Mouse (Mus musculus) myocyte (in vitro differentiated cells): ENCODE results near the gene Ppp6r3. TPM values are rescaled to one million over a fixed set of nuclear protein-coding genes. Genes with fewer than 3 reads are reported as not detected.
"Not testable (repeated sequence)": the region's sequence is repeated elsewhere in the genome, so short reads cannot be mapped to it uniquely, and the experiment has no call there.

Source experiments
- H3K27me3 ChIP-seq: one replicate; pipeline ENCODE4 v1.6.1; 2011; ENCODE audit not compliant: control insufficient read depth, insufficient read depth, insufficient read length
- H3K36me3 ChIP-seq: one replicate; pipeline ENCODE4 v1.6.1; 2011; ENCODE audit not compliant: control insufficient read depth, insufficient read depth
- H3K4me2 ChIP-seq: one replicate; pipeline ENCODE4 v1.6.1; 2011; ENCODE audit warnings: low read depth, control low read depth
- H3K4me3 ChIP-seq: one replicate; pipeline ENCODE4 v1.5.1; 2011; ENCODE audit warnings: mild to moderate bottlenecking, control low read depth, moderate library complexity
- H3K79me2 ChIP-seq: one replicate; pipeline ENCODE4 v1.6.1; 2011; ENCODE audit not compliant: control insufficient read depth, insufficient read depth
- H3ac ChIP-seq: one replicate; pipeline ENCODE4 v1.6.1; 2011; ENCODE audit not compliant: control insufficient read depth, insufficient read length
- CEBPB ChIP-seq: IDR thresholded peaks from 2 replicates; pipeline ENCODE4 v1.6.1; 2011; ENCODE audit warnings: mild to moderate bottlenecking, moderate library complexity; ENCODE audit not compliant: poor library complexity, insufficient read depth, severe bottlenecking
- E2F4 ChIP-seq: IDR thresholded peaks from one replicate; pipeline ENCODE4 v1.6.1; 2011; ENCODE audit warnings: mild to moderate bottlenecking, control low read depth, moderate library complexity; ENCODE audit not compliant: insufficient read depth
- MAX ChIP-seq: IDR thresholded peaks from one replicate; pipeline ENCODE4 v1.6.1; 2011; ENCODE audit warnings: low read depth, mild to moderate bottlenecking, control low read depth
- MYOD1 ChIP-seq, 3 experiments: IDR thresholded peaks; one replicate each; pipeline ENCODE4 v1.6.1; 2011; ENCODE audit warnings: control low read depth in 2 of 3, low read depth in 2 of 3, mild to moderate bottlenecking in 2 of 3, moderate library complexity in 1 of 3; ENCODE audit not compliant: insufficient read length in 2 of 3, control insufficient read depth in 1 of 3
- MYOG ChIP-seq, 3 experiments: IDR thresholded peaks; one replicate each; pipeline ENCODE4 v1.6.1; 2011; ENCODE audit warnings: control low read depth in 2 of 3, low read depth in 2 of 3, mild to moderate bottlenecking in 2 of 3; ENCODE audit not compliant: insufficient read length in 2 of 3, control insufficient read depth in 1 of 3, insufficient read depth in 1 of 3
- POLR2A ChIP-seq: IDR thresholded peaks from one replicate; pipeline ENCODE4 v1.6.1; 2011; ENCODE audit warnings: low read depth, mild to moderate bottlenecking, control low read depth, moderate library complexity; ENCODE audit not compliant: insufficient read length
- POLR2AphosphoS2 ChIP-seq: IDR thresholded peaks from one replicate; pipeline ENCODE4 v1.6.1; 2011; ENCODE audit warnings: low read depth, control low read depth; ENCODE audit not compliant: insufficient read length
- REST ChIP-seq: IDR thresholded peaks from one replicate; pipeline ENCODE4 v1.6.1; 2011; ENCODE audit warnings: mild to moderate bottlenecking, control low read depth, moderate library complexity; ENCODE audit not compliant: insufficient read depth, insufficient read length
- SRF ChIP-seq: IDR thresholded peaks from one replicate; pipeline ENCODE4 v1.6.1; 2011; ENCODE audit warnings: low read depth; ENCODE audit not compliant: control insufficient read depth, insufficient read length
- TCF12 ChIP-seq: IDR thresholded peaks from one replicate; pipeline ENCODE4 v1.6.1; 2011; ENCODE audit warnings: mild to moderate bottlenecking, control low read depth; ENCODE audit not compliant: poor library complexity, insufficient read depth, severe bottlenecking
- TCF3 ChIP-seq: IDR thresholded peaks from one replicate; pipeline ENCODE4 v1.6.1; 2011; ENCODE audit warnings: low read depth, control low read depth; ENCODE audit not compliant: insufficient read length
- USF1 ChIP-seq: IDR thresholded peaks from one replicate; pipeline ENCODE4 v1.6.1; 2011; ENCODE audit warnings: low read depth, mild to moderate bottlenecking, control low read depth, moderate library complexity
- polyA plus RNA-seq: library from polyadenylated mRNA; unstranded; fragments of >200 nt; fragmentation: generic; extraction: Trizol; gene quantifications from one replicate; pipeline ENCODE4 v1.2.1, GENCODE M21; 2012; ENCODE audit warnings: missing spikeins

Ppp6r3 gene
- polyA plus RNA-seq, 1 experiment: 20.2 TPM

- Histone ChIP-seq H3ac (no peak overlapping the region), H3K4me3 (no peak overlapping the region), H3K36me3 (peaks cover 4% of the 10 kb centered on the region), H3K27me3 (no peaks in the 10 kb centered on the region), H3K79me2 (peaks cover 97% of the 10 kb centered on the region), H3K4me2 (no peak overlapping the region)
- no peak for TF ChIP-seq E2F4
- TF ChIP-seq REST: no peak
- TF ChIP-seq MYOD1 (IDR thresholded peaks at IDR 0.05; ENCODE audit: control insufficient read depth in 1 of 3, insufficient read length in 2 of 3, low read depth in 2 of 3): no peak
Measured at GRCm38 (mm10) chr19:3539456-3539855, 36.1 kb downstream of the Ppp6r3 start.

GRCm38 (mm10) chr19:3537658-3538057 lies 37.9 kb downstream of the Ppp6r3 start:
- no peak for TF ChIP-seq SRF
- TF ChIP-seq POLR2AphosphoS2: no peak
- TF ChIP-seq MAX: no peak
- TF ChIP-seq REST: no peak
- no peak for TF ChIP-seq CEBPB
- no peak for TF ChIP-seq MYOD1 (IDR thresholded peaks at IDR 0.05; ENCODE audit: control insufficient read depth in 1 of 3, insufficient read length in 2 of 3, low read depth in 2 of 3)
- TF ChIP-seq MYOG (IDR thresholded peaks at IDR 0.05; ENCODE audit: control insufficient read depth in 1 of 3, insufficient read depth in 1 of 3, insufficient read length in 2 of 3, low read depth in 2 of 3): no peak
- TF ChIP-seq TCF3: no peak
- TF ChIP-seq TCF12: no peak
- TF ChIP-seq POLR2A: no peak
- TF ChIP-seq E2F4: no peak
- TF ChIP-seq USF1: no peak
- H3K27me3 ChIP-seq: no peaks in the 10 kb centered on the region
- H3ac ChIP-seq: no peak overlapping the region
- no peak overlapping the region for H3K4me3 ChIP-seq
- H3K4me2 ChIP-seq: no peak overlapping the region
- peaks cover 99% of the 10 kb centered on the region for H3K79me2 ChIP-seq
- peaks cover 4% of the 10 kb centered on the region for H3K36me3 ChIP-seq

GRCm38 (mm10) chr19:3534945-3535344 lies 40.6 kb downstream of the Ppp6r3 start:
- Histone ChIP-seq H3K79me2 (peaks cover 100% of the 10 kb centered on the region), H3K27me3 (no peaks in the 10 kb centered on the region)
- no peak for TF ChIP-seq TCF3

GRCm38 (mm10) chr19:3533266-3533966 lies 42.1 kb downstream of the Ppp6r3 start:
- H3K4me3 ChIP-seq, H3ac ChIP-seq, H3K36me3 ChIP-seq, H3K4me2 ChIP-seq, H3K27me3 ChIP-seq: not testable (repeated sequence)
- peaks cover 99% of the 10 kb centered on the region for H3K79me2 ChIP-seq

More at GRCm38 (mm10) chr19:3534945-3535344, 40.6 kb downstream of the Ppp6r3 start:
- Histone ChIP-seq H3K4me2 (no peak overlapping the region), H3ac (no peak overlapping the region), H3K4me3 (no peak overlapping the region), H3K36me3 (no peaks in the 10 kb centered on the region)

- Histone ChIP-seq H3K79me2 (peaks cover 99% of the 10 kb centered on the region), H3K4me2 (no peak overlapping the region), H3K4me3 (no peak overlapping the region), H3ac (no peak overlapping the region), H3K36me3 (no peaks in the 10 kb centered on the region), H3K27me3 (no peaks in the 10 kb centered on the region)
- TF ChIP-seq TCF12: no peak
- TF ChIP-seq POLR2AphosphoS2: no peak
- TF ChIP-seq SRF: no peak
- no peak for TF ChIP-seq POLR2A
- no peak for TF ChIP-seq TCF3
- no peak for TF ChIP-seq USF1
- TF ChIP-seq REST: no peak
- TF ChIP-seq E2F4: no peak
- TF ChIP-seq CEBPB: no peak
- TF ChIP-seq MYOD1 (IDR thresholded peaks at IDR 0.05; ENCODE audit: control insufficient read depth in 1 of 3, insufficient read length in 2 of 3, low read depth in 2 of 3): no peak
- TF ChIP-seq MAX: no peak
- TF ChIP-seq MYOG (IDR thresholded peaks at IDR 0.05; ENCODE audit: control insufficient read depth in 1 of 3, insufficient read depth in 1 of 3, insufficient read length in 2 of 3, low read depth in 2 of 3): no peak
Measured at GRCm38 (mm10) chr19:3532717-3533260, 42.8 kb downstream of the Ppp6r3 start.
